Mouse (Mus musculus): ENCODE measurements around the gene Wrap53. TPM values are rescaled to one million over a fixed set of nuclear protein-coding genes. Genes with fewer than 3 reads are reported as not detected.
A peak's percentile ranks its signal among the peaks of the same experiment; 100 is the strongest.

Wrap53 gene
- total RNA-seq, 2 experiments from 2014 or later, result 11.7 to 12.5 TPM

GRCm38 (mm10) chr11:69575220-69575619 lies 4.8 kb downstream of the Wrap53 start:
- DNase-seq (ENCODE audit: extremely low spot score in 1 of 2, low spot score in 1 of 2), result no peak

- no peak for DNase-seq (ENCODE audit: extremely low spot score in 1 of 2, low spot score in 1 of 2)
These were observed 14.9 kb downstream of the Wrap53 start for GRCm38 (mm10) chr11:69565131-69565530.

- no peak for DNase-seq (ENCODE audit: extremely low spot score in 1 of 2, low spot score in 1 of 2)
These were observed 15.7 kb downstream of the Wrap53 start for GRCm38 (mm10) chr11:69564391-69564790.

GRCm38 (mm10) chr11:69563373-69563772 lies 16.7 kb downstream of the Wrap53 start:
- DNase-seq (ENCODE audit: extremely low spot score in 1 of 2, low spot score in 1 of 2), result no peak

- no peak for DNase-seq (ENCODE audit: extremely low spot score in 1 of 2, low spot score in 1 of 2)
These were observed 18.9 kb downstream of the Wrap53 start for GRCm38 (mm10) chr11:69560896-69561854.

GRCm38 (mm10) chr11:69559851-69560765 lies 19.9 kb downstream of the Wrap53 start, which contains the start of gene Efnb3:
Gene Efnb3 (minus strand): TSS chr11:69560205.
- peak in 1 of 2 experiments; percentile 39 for DNase-seq (ENCODE audit: extremely low spot score in 1 of 2, low spot score in 1 of 2)

- no peak for DNase-seq (ENCODE audit: extremely low spot score in 1 of 2, low spot score in 1 of 2)
These were observed 20.9 kb downstream of the Wrap53 start for GRCm38 (mm10) chr11:69559183-69559582.

- no peak for DNase-seq (ENCODE audit: extremely low spot score in 1 of 2, low spot score in 1 of 2)
These were observed 21.3 kb downstream of the Wrap53 start for GRCm38 (mm10) chr11:69558756-69559155.

GRCm38 (mm10) chr11:69557381-69557958 lies 22.6 kb downstream of the Wrap53 start:
- DNase-seq (ENCODE audit: extremely low spot score in 1 of 2, low spot score in 1 of 2), result peak in 1 of 2 experiments; percentile 51

- no peak for DNase-seq (ENCODE audit: extremely low spot score in 1 of 2, low spot score in 1 of 2)
These were observed 25.4 kb downstream of the Wrap53 start for GRCm38 (mm10) chr11:69554539-69555140.

- DNase-seq (ENCODE audit: extremely low spot score in 1 of 2, low spot score in 1 of 2), result no peak
These were observed 26.7 kb downstream of the Wrap53 start for GRCm38 (mm10) chr11:69553341-69553721.

- peak; percentile 47 to 65 for DNase-seq (ENCODE audit: extremely low spot score in 1 of 2, low spot score in 1 of 2)
These were observed 27.3 kb downstream of the Wrap53 start for GRCm38 (mm10) chr11:69552622-69553340.

- DNase-seq (ENCODE audit: extremely low spot score in 1 of 2, low spot score in 1 of 2), result no peak
These were observed 28.7 kb downstream of the Wrap53 start for GRCm38 (mm10) chr11:69551310-69551709.

- no peak for DNase-seq (ENCODE audit: extremely low spot score in 1 of 2, low spot score in 1 of 2)
These were observed 30.9 kb downstream of the Wrap53 start, which contains the start of gene Dnah2 for GRCm38 (mm10) chr11:69549060-69549656. Gene Dnah2 (minus strand): TSS chr11:69549110.

GRCm38 (mm10) chr11:69547071-69547470 lies 33.0 kb downstream of the Wrap53 start:
- DNase-seq (ENCODE audit: extremely low spot score in 1 of 2, low spot score in 1 of 2), result peak in 1 of 2 experiments; percentile 57

- peak; percentile 72 to 81 for DNase-seq (ENCODE audit: extremely low spot score in 1 of 2, low spot score in 1 of 2)
These were observed 33.5 kb downstream of the Wrap53 start for GRCm38 (mm10) chr11:69546423-69547053.

GRCm38 (mm10) chr11:69545957-69546356 lies 34.1 kb downstream of the Wrap53 start:
- no peak for DNase-seq (ENCODE audit: extremely low spot score in 1 of 2, low spot score in 1 of 2)

- no peak for DNase-seq (ENCODE audit: extremely low spot score in 1 of 2, low spot score in 1 of 2)
These were observed 36.5 kb downstream of the Wrap53 start for GRCm38 (mm10) chr11:69543598-69543997.
